Mouse (Mus musculus) heart, adult 9 months (tissue): Measurements from ENCODE around the gene Fhit.

Experiments
- DNase-seq, 2 experiments: peaks; one replicate each; pipeline ENCODE4 v3.0.0; 2022; ENCODE audit warnings: low spot score in 2 of 2

Gene Fhit

GRCm38 (mm10) chr14:9695217-9695690 is 1466.6 kb downstream of the Fhit start:
- DNase-seq, result no peak

- DNase-seq, result no peak
Measured at GRCm38 (mm10) chr14:9688664-9689257, 1473.1 kb downstream of the Fhit start.

- no peak for DNase-seq
Measured at GRCm38 (mm10) chr14:9684362-9684761, 1477.5 kb downstream of the Fhit start.

- DNase-seq, result no peak
Measured at GRCm38 (mm10) chr14:9672728-9673127, 1489.1 kb downstream of the Fhit start.

- DNase-seq, result no peak
Measured at GRCm38 (mm10) chr14:9671776-9672175, 1490.1 kb downstream of the Fhit start.

GRCm38 (mm10) chr14:9669766-9670165 is 1492.1 kb downstream of the Fhit start:
- DNase-seq, result no peak

- DNase-seq, result no peak
Measured at GRCm38 (mm10) chr14:9658445-9658844, 1503.4 kb downstream of the Fhit start.

- DNase-seq, result no peak
Measured at GRCm38 (mm10) chr14:9651417-9651816, 1510.4 kb downstream of the Fhit start.

- DNase-seq, result no peak
Measured at GRCm38 (mm10) chr14:9648416-9648815, 1513.4 kb downstream of the Fhit start.

GRCm38 (mm10) chr14:9646233-9646632 is 1515.6 kb downstream of the Fhit start:
- DNase-seq, result no peak

- no peak for DNase-seq
Measured at GRCm38 (mm10) chr14:9644216-9645166, 1517.3 kb downstream of the Fhit start.

GRCm38 (mm10) chr14:9643700-9644099 is 1518.1 kb downstream of the Fhit start:
- DNase-seq, result no peak

GRCm38 (mm10) chr14:9642628-9643027 is 1519.2 kb downstream of the Fhit start:
- no peak for DNase-seq

- no peak for DNase-seq
Measured at GRCm38 (mm10) chr14:9642068-9642467, 1519.8 kb downstream of the Fhit start.

GRCm38 (mm10) chr14:9634247-9634991 is 1527.4 kb downstream of the Fhit start:
- no peak for DNase-seq

GRCm38 (mm10) chr14:9632537-9632936 is 1529.3 kb downstream of the Fhit start:
- DNase-seq, result no peak

- DNase-seq, result no peak
Measured at GRCm38 (mm10) chr14:9623219-9624043, 1538.4 kb downstream of the Fhit start.

GRCm38 (mm10) chr14:9620902-9621540 is 1540.8 kb downstream of the Fhit start:
- DNase-seq, result no peak

- DNase-seq, result no peak
Measured at GRCm38 (mm10) chr14:9619840-9620239, 1542.0 kb downstream of the Fhit start.

GRCm38 (mm10) chr14:9613126-9613525 is 1548.7 kb downstream of the Fhit start:
- no peak for DNase-seq

GRCm38 (mm10) chr14:9609120-9609519 is 1552.7 kb downstream of the Fhit start:
- DNase-seq, result no peak
